Mouse (Mus musculus): ENCODE results near the gene Ifngr2. TPM values are rescaled to one million over a fixed set of nuclear protein-coding genes. Genes with fewer than 3 reads are reported as not detected.

The Ifngr2 gene
- polyA plus RNA-seq, 1 experiment from 2014 or later: 23.8 TPM

- H3K27ac ChIP-seq (replicated peaks): no peak overlapping the region
- peaks cover 23% of the 10 kb centered on the region for H3K27me3 ChIP-seq (ENCODE audit: low read depth, poor library complexity, severe bottlenecking)
- H3K4me3 ChIP-seq: peak overlapping the region; percentile 33; the same call in 1 of the 2 replicates
- DNase-seq (ENCODE audit: low spot score): no peak
- WGBS: 42% methylated on average over 10 of the region's 10 CpGs
- H3K9me3 ChIP-seq (replicated peaks): no peaks in the 10 kb centered on the region
- no peaks in the 10 kb centered on the region for H3K36me3 ChIP-seq
- H3K4me1 ChIP-seq: peaks cover 15% of the 10 kb centered on the region
These were observed 5.2 kb upstream of the Ifngr2 start for GRCm38 (mm10) chr16:91541573-91542081.

- Histone ChIP-seq H3K36me3 (no peaks in the 10 kb centered on the region), H3K9me3 (replicated peaks) (no peaks in the 10 kb centered on the region), H3K27me3 (ENCODE audit: low read depth, poor library complexity, severe bottlenecking) (peaks cover 34% of the 10 kb centered on the region), H3K4me3 (no peak overlapping the region), H3K4me1 (peaks cover 33% of the 10 kb centered on the region), H3K27ac (replicated peaks) (no peak overlapping the region)
- 88% methylated on average over 1 of the region's 1 CpGs for WGBS
- no peak for DNase-seq (ENCODE audit: low spot score)
These were observed 3.3 kb upstream of the Ifngr2 start for GRCm38 (mm10) chr16:91543619-91544018.

- peaks cover 34% of the 10 kb centered on the region for H3K27me3 ChIP-seq (ENCODE audit: low read depth, poor library complexity, severe bottlenecking)
- H3K9me3 ChIP-seq (replicated peaks): no peaks in the 10 kb centered on the region
- no peak for DNase-seq (ENCODE audit: low spot score)
- no peak overlapping the region for H3K4me3 ChIP-seq
- 69% methylated on average over 10 of the region's 10 CpGs for WGBS
- H3K4me1 ChIP-seq: peaks cover 47% of the 10 kb centered on the region
- H3K36me3 ChIP-seq: no peaks in the 10 kb centered on the region
- H3K27ac ChIP-seq (replicated peaks): no peak overlapping the region
These were observed 1.1 kb upstream of the Ifngr2 start for GRCm38 (mm10) chr16:91545597-91546281.

- Histone ChIP-seq H3K9me3 (replicated peaks) (no peaks in the 10 kb centered on the region), H3K27ac (replicated peaks) (peak overlapping the region; percentile 93), H3K36me3 (no peaks in the 10 kb centered on the region), H3K4me1 (peaks cover 49% of the 10 kb centered on the region), H3K4me3 (peak overlapping the region; percentile 79), H3K27me3 (ENCODE audit: low read depth, poor library complexity, severe bottlenecking) (peaks cover 28% of the 10 kb centered on the region)
- peak; percentile 37 for DNase-seq (ENCODE audit: low spot score)
- WGBS: 18% methylated on average over 14 of the region's 14 CpGs
These were observed 459 bp upstream of the Ifngr2 start for GRCm38 (mm10) chr16:91546391-91546835.

- Histone ChIP-seq H3K9me3 (replicated peaks) (no peaks in the 10 kb centered on the region), H3K27me3 (ENCODE audit: low read depth, poor library complexity, severe bottlenecking) (peaks cover 28% of the 10 kb centered on the region), H3K4me3 (peak overlapping the region; percentile 79), H3K36me3 (no peaks in the 10 kb centered on the region), H3K4me1 (peaks cover 49% of the 10 kb centered on the region), H3K27ac (replicated peaks) (no peak overlapping the region)
- WGBS: 67% methylated on average over 5 of the region's 5 CpGs
- no peak for DNase-seq (ENCODE audit: low spot score)
These were observed 1.1 kb downstream of the Ifngr2 start for GRCm38 (mm10) chr16:91547974-91548373.

GRCm38 (mm10) chr16:91548586-91548985, 1.7 kb downstream of the Ifngr2 start:
- Histone ChIP-seq H3K27me3 (ENCODE audit: low read depth, poor library complexity, severe bottlenecking) (peaks cover 28% of the 10 kb centered on the region), H3K4me1 (peaks cover 54% of the 10 kb centered on the region), H3K4me3 (no peak overlapping the region), H3K9me3 (replicated peaks) (no peaks in the 10 kb centered on the region), H3K27ac (replicated peaks) (no peak overlapping the region), H3K36me3 (no peaks in the 10 kb centered on the region)
- WGBS: 63% methylated on average over 5 of the region's 5 CpGs
- no peak for DNase-seq (ENCODE audit: low spot score)

- H3K27ac ChIP-seq (replicated peaks): no peak overlapping the region
- peaks cover 28% of the 10 kb centered on the region for H3K27me3 ChIP-seq (ENCODE audit: low read depth, poor library complexity, severe bottlenecking)
- H3K4me1 ChIP-seq: peaks cover 58% of the 10 kb centered on the region
- no peak for DNase-seq (ENCODE audit: low spot score)
- no peak overlapping the region for H3K4me3 ChIP-seq
- 82% methylated on average over 2 of the region's 2 CpGs for whole genome bisulfite sequencing
- no peaks in the 10 kb centered on the region for H3K36me3 ChIP-seq
- no peaks in the 10 kb centered on the region for H3K9me3 ChIP-seq (replicated peaks)
These were observed 2.1 kb downstream of the Ifngr2 start for GRCm38 (mm10) chr16:91548996-91549395.

- 63% methylated on average over 5 of the region's 5 CpGs for WGBS
- peaks cover 60% of the 10 kb centered on the region for H3K4me1 ChIP-seq
- peak overlapping the region; percentile 17; the same call in 1 of the 2 replicates for H3K27ac ChIP-seq (replicated peaks)
These were observed 2.7 kb downstream of the Ifngr2 start for GRCm38 (mm10) chr16:91549616-91550015.

GRCm38 (mm10) chr16:91551081-91551524, 4.2 kb downstream of the Ifngr2 start:
- Histone ChIP-seq H3K27me3 (ENCODE audit: low read depth, poor library complexity, severe bottlenecking) (peaks cover 18% of the 10 kb centered on the region), H3K9me3 (replicated peaks) (no peaks in the 10 kb centered on the region), H3K4me3 (no peak overlapping the region), H3K4me1 (peaks cover 60% of the 10 kb centered on the region), H3K27ac (replicated peaks) (no peak overlapping the region), H3K36me3 (peaks cover 15% of the 10 kb centered on the region)
- WGBS: 82% methylated on average over 10 of the region's 10 CpGs
- no peak for DNase-seq (ENCODE audit: low spot score)

More at GRCm38 (mm10) chr16:91549616-91550015, 2.7 kb downstream of the Ifngr2 start:
- 0 out of 2 replicates have a peak, but pooled peaks cover under 1% of the 10 kb centered on the region for H3K36me3 ChIP-seq
- no peak overlapping the region for H3K4me3 ChIP-seq
- peaks cover 28% of the 10 kb centered on the region for H3K27me3 ChIP-seq (ENCODE audit: low read depth, poor library complexity, severe bottlenecking)
- DNase-seq (ENCODE audit: low spot score): no peak
- H3K9me3 ChIP-seq (replicated peaks): no peaks in the 10 kb centered on the region

- 66% methylated on average over 9 of the region's 9 CpGs for WGBS
- DNase-seq (ENCODE audit: low spot score): no peak
- Histone ChIP-seq H3K4me3 (no peak overlapping the region), H3K27ac (replicated peaks) (no peak overlapping the region), H3K27me3 (ENCODE audit: low read depth, poor library complexity, severe bottlenecking) (peaks cover 14% of the 10 kb centered on the region; the same call in 1 of the 2 replicates), H3K36me3 (peaks cover 18% of the 10 kb centered on the region), H3K9me3 (replicated peaks) (no peaks in the 10 kb centered on the region), H3K4me1 (peaks cover 52% of the 10 kb centered on the region)
These were observed 5.2 kb downstream of the Ifngr2 start for GRCm38 (mm10) chr16:91552072-91552471.

- WGBS: 73% methylated on average over 12 of the region's 12 CpGs
- H3K4me1 ChIP-seq: peaks cover 38% of the 10 kb centered on the region
- no peak for DNase-seq (ENCODE audit: low spot score)
These were observed 6.8 kb downstream of the Ifngr2 start for GRCm38 (mm10) chr16:91553625-91554024.

GRCm38 (mm10) chr16:91555017-91555605, 8.2 kb downstream of the Ifngr2 start:
- no peaks in the 10 kb centered on the region for H3K9me3 ChIP-seq (replicated peaks)
- H3K27ac ChIP-seq (replicated peaks): no peak overlapping the region
- peaks cover 26% of the 10 kb centered on the region for H3K4me1 ChIP-seq
- peaks cover 38% of the 10 kb centered on the region for H3K36me3 ChIP-seq
- WGBS: 83% methylated on average over 8 of the region's 8 CpGs
- no peak overlapping the region for H3K4me3 ChIP-seq
- no peak for DNase-seq (ENCODE audit: low spot score)
- no peaks in the 10 kb centered on the region for H3K27me3 ChIP-seq (ENCODE audit: low read depth, poor library complexity, severe bottlenecking)

More at GRCm38 (mm10) chr16:91553625-91554024, 6.8 kb downstream of the Ifngr2 start:
- H3K4me3 ChIP-seq: no peak overlapping the region
- no peak overlapping the region for H3K27ac ChIP-seq (replicated peaks)
- 0 out of 2 replicates have a peak, but pooled peaks cover 2% of the 10 kb centered on the region for H3K27me3 ChIP-seq (ENCODE audit: low read depth, poor library complexity, severe bottlenecking)
- no peaks in the 10 kb centered on the region for H3K9me3 ChIP-seq (replicated peaks)
- peaks cover 29% of the 10 kb centered on the region for H3K36me3 ChIP-seq

- no peak overlapping the region for H3K4me3 ChIP-seq
- peaks cover 45% of the 10 kb centered on the region for H3K36me3 ChIP-seq
- 88% methylated on average over 15 of the region's 15 CpGs for WGBS
- peaks cover 17% of the 10 kb centered on the region for H3K4me1 ChIP-seq
- H3K27ac ChIP-seq (replicated peaks): no peak overlapping the region
- no peaks in the 10 kb centered on the region for H3K9me3 ChIP-seq (replicated peaks)
- no peak for DNase-seq (ENCODE audit: low spot score)
- no peaks in the 10 kb centered on the region for H3K27me3 ChIP-seq (ENCODE audit: low read depth, poor library complexity, severe bottlenecking)
These were observed 9.8 kb downstream of the Ifngr2 start for GRCm38 (mm10) chr16:91556659-91557058.

Measured in midbrain, embryonic 10.5 days (tissue).